Mouse (Mus musculus): Measurements from ENCODE around the gene Sh3pxd2b. TPM values are rescaled to one million over a fixed set of nuclear protein-coding genes. Genes with fewer than 3 reads are reported as not detected.

The Sh3pxd2b gene
- polyA plus RNA-seq, 1 experiment, result 64.9 TPM

DNA sequence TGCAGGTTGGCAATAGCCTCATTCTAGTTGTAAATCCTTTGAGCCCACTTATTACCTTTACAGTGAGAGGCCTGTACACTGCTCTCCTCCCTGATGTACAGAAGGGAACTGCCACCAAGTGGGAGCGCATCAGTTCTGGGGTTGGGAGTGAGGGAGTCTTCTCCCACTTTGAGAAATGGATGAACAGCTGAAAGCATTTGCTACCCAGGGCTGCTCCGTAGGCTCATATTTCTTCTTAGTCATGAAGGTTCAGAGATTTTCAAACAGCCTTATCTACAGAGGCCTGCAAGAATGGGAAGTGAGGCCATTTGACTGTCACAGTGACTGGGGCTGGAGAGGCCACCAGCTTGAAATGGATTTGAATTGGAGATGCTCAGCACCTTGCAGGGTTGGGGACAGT is 38.4 kb downstream of the Sh3pxd2b start:
- H3K27ac ChIP-seq (ENCODE audit: insufficient read depth, low read depth, low read length), result no peak overlapping the region
- TF ChIP-seq POLR2A (IDR thresholded peaks at IDR 0.05; ENCODE audit: borderline replicate concordance, low read depth, low read length) (no peak), CTCF (IDR thresholded peaks at IDR 0.05; ENCODE audit: low read depth, low read length) (no peak)
- H3K4me3 ChIP-seq (ENCODE audit: insufficient read depth, low read length), result no peak overlapping the region
- no peaks in the 10 kb centered on the region for H3K4me1 ChIP-seq (ENCODE audit: control insufficient read depth, insufficient read depth, low read length)

DNA sequence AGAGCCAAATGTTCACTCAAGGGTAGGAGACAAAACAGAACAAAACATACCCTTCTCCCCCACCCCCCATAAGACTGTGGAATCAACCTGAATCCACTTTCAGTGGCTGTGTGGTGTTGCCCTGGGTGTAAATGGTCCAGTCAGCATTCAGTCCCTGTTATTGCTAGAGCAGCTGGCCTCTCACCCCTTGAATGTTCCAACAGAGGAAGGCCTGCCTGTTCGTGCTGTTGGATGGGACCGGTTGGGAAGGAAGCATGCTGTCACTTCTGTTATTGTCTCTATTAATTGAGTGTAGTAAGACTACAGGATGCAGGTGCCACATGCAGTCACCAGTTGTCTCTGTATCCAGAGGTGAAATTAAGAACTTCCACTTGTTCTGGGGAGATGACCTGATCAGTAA is 40.4 kb downstream of the Sh3pxd2b start:
- Histone ChIP-seq H3K4me3 (ENCODE audit: insufficient read depth, low read length) (no peak overlapping the region), H3K27ac (ENCODE audit: insufficient read depth, low read depth, low read length) (no peak overlapping the region), H3K4me1 (ENCODE audit: control insufficient read depth, insufficient read depth, low read length) (no peaks in the 10 kb centered on the region)
- TF ChIP-seq POLR2A (IDR thresholded peaks at IDR 0.05; ENCODE audit: borderline replicate concordance, low read depth, low read length), result no peak
- no peak for TF ChIP-seq CTCF (IDR thresholded peaks at IDR 0.05; ENCODE audit: low read depth, low read length)

GRCm38 (mm10) chr11:32393095-32393494 is 45.5 kb downstream of the Sh3pxd2b start:
- H3K4me1 ChIP-seq (ENCODE audit: control insufficient read depth, insufficient read depth, low read length), result no peaks in the 10 kb centered on the region
- H3K27ac ChIP-seq (ENCODE audit: insufficient read depth, low read depth, low read length), result no peak overlapping the region
- no peak overlapping the region for H3K4me3 ChIP-seq (ENCODE audit: insufficient read depth, low read length)
- TF ChIP-seq POLR2A (IDR thresholded peaks at IDR 0.05; ENCODE audit: borderline replicate concordance, low read depth, low read length), result no peak
- no peak for TF ChIP-seq CTCF (IDR thresholded peaks at IDR 0.05; ENCODE audit: low read depth, low read length)

DNA sequence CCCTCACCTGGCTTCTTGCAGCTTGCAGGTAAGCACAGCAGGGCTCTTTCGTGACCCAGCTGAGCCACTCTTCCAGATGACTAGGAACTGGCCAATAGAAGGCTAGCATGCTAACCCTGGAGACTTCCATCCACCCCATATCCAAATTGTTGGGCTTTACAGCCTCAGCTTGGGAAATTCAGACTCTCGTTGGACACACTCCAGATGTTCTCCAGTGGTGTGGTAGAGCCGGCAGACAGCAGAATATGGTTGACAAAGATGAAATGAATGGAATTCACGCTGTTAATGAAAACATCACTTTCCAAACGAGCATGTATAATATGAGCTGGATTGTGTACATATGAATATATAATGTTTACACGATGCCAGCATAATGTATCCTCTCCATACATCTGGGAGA is 48.2 kb downstream of the Sh3pxd2b start:
- no peak overlapping the region for H3K4me3 ChIP-seq (ENCODE audit: insufficient read depth, low read length)
- H3K27ac ChIP-seq (ENCODE audit: insufficient read depth, low read depth, low read length), result no peak overlapping the region
- no peaks in the 10 kb centered on the region for H3K4me1 ChIP-seq (ENCODE audit: control insufficient read depth, insufficient read depth, low read length)
- no peak for TF ChIP-seq CTCF (IDR thresholded peaks at IDR 0.05; ENCODE audit: low read depth, low read length)
- no peak for TF ChIP-seq POLR2A (IDR thresholded peaks at IDR 0.05; ENCODE audit: borderline replicate concordance, low read depth, low read length)

DNA sequence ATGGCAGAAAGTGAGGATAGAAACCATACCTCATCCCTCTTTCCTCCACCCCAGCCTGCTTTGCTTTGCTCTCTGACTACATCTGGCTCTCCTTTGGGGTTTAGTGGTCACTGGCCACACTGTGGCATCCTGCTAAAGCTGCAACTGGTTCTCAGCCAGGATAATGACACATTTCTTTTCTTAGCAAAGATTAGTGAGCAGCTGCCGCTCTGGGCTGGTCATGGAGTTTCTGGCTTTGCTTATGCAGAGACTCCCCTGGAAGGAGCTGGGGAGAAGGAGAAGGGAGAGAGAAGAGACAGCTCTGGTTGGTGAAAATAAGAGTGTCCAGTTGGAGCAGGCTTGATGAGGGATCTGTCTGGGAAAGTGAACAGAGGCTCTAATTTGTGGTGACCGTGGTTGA is 50.8 kb downstream of the Sh3pxd2b start:
- Histone ChIP-seq H3K4me3 (ENCODE audit: insufficient read depth, low read length) (no peak overlapping the region), H3K27ac (ENCODE audit: insufficient read depth, low read depth, low read length) (no peak overlapping the region), H3K4me1 (ENCODE audit: control insufficient read depth, insufficient read depth, low read length) (no peaks in the 10 kb centered on the region)
- TF ChIP-seq POLR2A (IDR thresholded peaks at IDR 0.05; ENCODE audit: borderline replicate concordance, low read depth, low read length) (no peak), CTCF (IDR thresholded peaks at IDR 0.05; ENCODE audit: low read depth, low read length) (no peak)

GRCm38 (mm10) chr11:32399261-32399660 is 51.6 kb downstream of the Sh3pxd2b start:
- Histone ChIP-seq H3K27ac (ENCODE audit: insufficient read depth, low read depth, low read length) (no peak overlapping the region), H3K4me1 (ENCODE audit: control insufficient read depth, insufficient read depth, low read length) (peaks cover 5% of the 10 kb centered on the region; the same call in 1 of the 2 replicates), H3K4me3 (ENCODE audit: insufficient read depth, low read length) (no peak overlapping the region)
- TF ChIP-seq POLR2A (IDR thresholded peaks at IDR 0.05; ENCODE audit: borderline replicate concordance, low read depth, low read length), result no peak
- no peak for TF ChIP-seq CTCF (IDR thresholded peaks at IDR 0.05; ENCODE audit: low read depth, low read length)

DNA sequence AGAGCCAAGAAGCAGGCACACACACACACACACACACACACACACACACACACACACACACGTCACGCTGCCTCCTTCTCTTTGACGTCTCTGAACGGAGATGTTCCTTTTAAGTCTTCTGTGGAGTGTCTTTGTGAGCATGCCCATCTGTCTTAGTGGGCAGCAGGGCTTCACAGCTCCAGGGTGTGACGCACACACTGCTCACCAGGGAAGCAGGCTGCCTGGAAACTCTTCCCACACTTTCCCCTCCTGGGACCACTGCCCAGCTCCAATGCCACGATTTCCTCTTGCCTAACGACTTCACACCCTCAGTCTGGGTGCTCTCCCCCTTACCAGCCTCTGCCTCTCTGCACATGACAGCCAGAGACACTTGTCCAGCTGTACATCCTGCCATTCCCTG is 55.1 kb downstream of the Sh3pxd2b start:
- H3K4me1 ChIP-seq (ENCODE audit: control insufficient read depth, insufficient read depth, low read length), result peaks cover 23% of the 10 kb centered on the region
- TF ChIP-seq POLR2A (IDR thresholded peaks at IDR 0.05; ENCODE audit: borderline replicate concordance, low read depth, low read length) (no peak), CTCF (IDR thresholded peaks at IDR 0.05; ENCODE audit: low read depth, low read length) (no peak)
- no peak overlapping the region for H3K4me3 ChIP-seq (ENCODE audit: insufficient read depth, low read length)
- no peak overlapping the region for H3K27ac ChIP-seq (ENCODE audit: insufficient read depth, low read depth, low read length)

GRCm38 (mm10) chr11:32404708-32405107 is 57.1 kb downstream of the Sh3pxd2b start:
- Histone ChIP-seq H3K27ac (ENCODE audit: insufficient read depth, low read depth, low read length) (no peak overlapping the region), H3K4me1 (ENCODE audit: control insufficient read depth, insufficient read depth, low read length) (peaks cover 36% of the 10 kb centered on the region), H3K4me3 (ENCODE audit: insufficient read depth, low read length) (no peak overlapping the region)
- TF ChIP-seq CTCF (IDR thresholded peaks at IDR 0.05; ENCODE audit: low read depth, low read length) (no peak), POLR2A (IDR thresholded peaks at IDR 0.05; ENCODE audit: borderline replicate concordance, low read depth, low read length) (no peak)

DNA sequence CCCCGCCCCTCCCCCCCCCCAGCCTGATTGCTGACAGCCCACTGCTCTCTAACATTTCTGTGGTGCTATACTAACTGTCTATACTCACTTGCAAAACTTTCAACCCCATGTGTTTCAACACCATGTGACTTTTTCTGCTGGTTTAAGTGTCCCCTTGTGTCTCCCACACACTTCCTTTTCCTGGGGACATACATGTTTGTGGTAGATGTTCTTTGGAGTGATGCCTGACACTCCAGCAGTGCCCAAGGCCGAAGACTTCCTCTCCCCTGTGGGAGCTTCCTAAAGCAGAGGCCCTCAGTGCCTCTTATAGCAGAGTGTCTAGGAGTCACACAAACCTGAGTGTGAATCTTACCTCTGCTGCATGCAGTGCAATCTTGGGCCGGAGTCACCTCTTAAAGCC is 60.2 kb downstream of the Sh3pxd2b start:
- H3K4me1 ChIP-seq (ENCODE audit: control insufficient read depth, insufficient read depth, low read length), result peaks cover 45% of the 10 kb centered on the region
- H3K4me3 ChIP-seq (ENCODE audit: insufficient read depth, low read length), result no peak overlapping the region
- peak overlapping the region; percentile 71 for H3K27ac ChIP-seq (ENCODE audit: insufficient read depth, low read depth, low read length)
- no peak for TF ChIP-seq CTCF (IDR thresholded peaks at IDR 0.05; ENCODE audit: low read depth, low read length)
- TF ChIP-seq POLR2A (IDR thresholded peaks at IDR 0.05; ENCODE audit: borderline replicate concordance, low read depth, low read length), result no peak

GRCm38 (mm10) chr11:32409052-32409451 is 61.4 kb downstream of the Sh3pxd2b start:
- Histone ChIP-seq H3K4me1 (ENCODE audit: control insufficient read depth, insufficient read depth, low read length) (peaks cover 42% of the 10 kb centered on the region), H3K27ac (ENCODE audit: insufficient read depth, low read depth, low read length) (no peak overlapping the region), H3K4me3 (ENCODE audit: insufficient read depth, low read length) (no peak overlapping the region)
- TF ChIP-seq POLR2A (IDR thresholded peaks at IDR 0.05; ENCODE audit: borderline replicate concordance, low read depth, low read length), result no peak
- TF ChIP-seq CTCF (IDR thresholded peaks at IDR 0.05; ENCODE audit: low read depth, low read length), result no peak

Measured in bone marrow macrophage, adult 2 months (primary cell).